Mouse (Mus musculus): ENCODE measurements around the gene Xrcc3. TPM values are rescaled to one million over a fixed set of nuclear protein-coding genes. Genes with fewer than 3 reads are reported as not detected.
A peak's percentile ranks its signal among the peaks of the same experiment; 100 is the strongest.

Gene Xrcc3
- 18.7 and 19.9 TPM in 2 replicates for polyA plus RNA-seq (2012; rRNA removed)

GRCm38 (mm10) chr12:111813766-111814617 is at the start of gene Xrcc3, which contains the start of gene Zfyve21:
Gene Xrcc3, minus strand, starts transcription at chr12:111813873.
Gene Zfyve21, plus strand, starts transcription at chr12:111814170.
- peak; percentile 99 for DNase-seq (ENCODE audit: extremely low spot score in 1 of 2, low spot score in 1 of 2)

- no peak for DNase-seq (ENCODE audit: extremely low spot score in 1 of 2, low spot score in 1 of 2)
Measured at GRCm38 (mm10) chr12:111855448-111855847, 41.8 kb upstream of the Xrcc3 start.

GRCm38 (mm10) chr12:111853546-111853945 is 39.9 kb upstream of the Xrcc3 start:
- DNase-seq (ENCODE audit: extremely low spot score in 1 of 2, low spot score in 1 of 2), result no peak

GRCm38 (mm10) chr12:111853011-111853436 is 39.4 kb upstream of the Xrcc3 start:
- DNase-seq (ENCODE audit: extremely low spot score in 1 of 2, low spot score in 1 of 2), result no peak

- no peak for DNase-seq (ENCODE audit: extremely low spot score in 1 of 2, low spot score in 1 of 2)
Measured at GRCm38 (mm10) chr12:111851745-111852144, 38.1 kb upstream of the Xrcc3 start.

- no peak for DNase-seq (ENCODE audit: extremely low spot score in 1 of 2, low spot score in 1 of 2)
Measured at GRCm38 (mm10) chr12:111851235-111851634, 37.6 kb upstream of the Xrcc3 start.

- DNase-seq (ENCODE audit: extremely low spot score in 1 of 2, low spot score in 1 of 2), result no peak
Measured at GRCm38 (mm10) chr12:111848300-111848798, 34.7 kb upstream of the Xrcc3 start.

- no peak for DNase-seq (ENCODE audit: extremely low spot score in 1 of 2, low spot score in 1 of 2)
Measured at GRCm38 (mm10) chr12:111846815-111847214, 33.1 kb upstream of the Xrcc3 start.

- no peak for DNase-seq (ENCODE audit: extremely low spot score in 1 of 2, low spot score in 1 of 2)
Measured at GRCm38 (mm10) chr12:111845953-111846352, 32.3 kb upstream of the Xrcc3 start.

- no peak for DNase-seq (ENCODE audit: extremely low spot score in 1 of 2, low spot score in 1 of 2)
Measured at GRCm38 (mm10) chr12:111843470-111843869, 29.8 kb upstream of the Xrcc3 start.

- no peak for DNase-seq (ENCODE audit: extremely low spot score in 1 of 2, low spot score in 1 of 2)
Measured at GRCm38 (mm10) chr12:111842565-111843433, 29.1 kb upstream of the Xrcc3 start.

GRCm38 (mm10) chr12:111833457-111833856 is 19.8 kb upstream of the Xrcc3 start:
- DNase-seq (ENCODE audit: extremely low spot score in 1 of 2, low spot score in 1 of 2), result no peak

GRCm38 (mm10) chr12:111832643-111833042 is 19.0 kb upstream of the Xrcc3 start:
- no peak for DNase-seq (ENCODE audit: extremely low spot score in 1 of 2, low spot score in 1 of 2)

GRCm38 (mm10) chr12:111830375-111830774 is 16.7 kb upstream of the Xrcc3 start:
- DNase-seq (ENCODE audit: extremely low spot score in 1 of 2, low spot score in 1 of 2), result no peak

GRCm38 (mm10) chr12:111829954-111830353 is 16.3 kb upstream of the Xrcc3 start:
- DNase-seq (ENCODE audit: extremely low spot score in 1 of 2, low spot score in 1 of 2), result no peak

- DNase-seq (ENCODE audit: extremely low spot score in 1 of 2, low spot score in 1 of 2), result no peak
Measured at GRCm38 (mm10) chr12:111829447-111829846, 15.8 kb upstream of the Xrcc3 start.

- no peak for DNase-seq (ENCODE audit: extremely low spot score in 1 of 2, low spot score in 1 of 2)
Measured at GRCm38 (mm10) chr12:111827556-111827955, 13.9 kb upstream of the Xrcc3 start.

GRCm38 (mm10) chr12:111821931-111822330 is 8.3 kb upstream of the Xrcc3 start:
- no peak for DNase-seq (ENCODE audit: extremely low spot score in 1 of 2, low spot score in 1 of 2)

- no peak for DNase-seq (ENCODE audit: extremely low spot score in 1 of 2, low spot score in 1 of 2)
Measured at GRCm38 (mm10) chr12:111820708-111821107, 7.0 kb upstream of the Xrcc3 start.

GRCm38 (mm10) chr12:111819936-111820335 is 6.3 kb upstream of the Xrcc3 start:
- no peak for DNase-seq (ENCODE audit: extremely low spot score in 1 of 2, low spot score in 1 of 2)

GRCm38 (mm10) chr12:111817991-111818390 is 4.3 kb upstream of the Xrcc3 start:
- no peak for DNase-seq (ENCODE audit: extremely low spot score in 1 of 2, low spot score in 1 of 2)

Measured in frontal cortex, adult 2 months (tissue).